Mouse (Mus musculus) midbrain, embryonic 15.5 days (tissue): ENCODE data around the gene Kri1. TPM values are rescaled to one million over a fixed set of nuclear protein-coding genes. Genes with fewer than 3 reads are reported as not detected.
"Not testable (repeated sequence)": the region's sequence is repeated elsewhere in the genome, so short reads cannot be mapped to it uniquely, and the experiment has no call there.

Experiments
- ATAC-seq: fragments of 200-750 bp; cut with Nextera tagmentation; replicated peaks from 2 replicates; pipeline ENCODE4 v1.8.0; 2017; ENCODE audit warnings: moderate TSS enrichment
- H3K27ac ChIP-seq: fragments of 300-500 bp; sonication (generic); 2 replicates; pipeline ENCODE4 v1.5.1; 2015; ENCODE audit warnings: mild to moderate bottlenecking, inconsistent platforms
- H3K27me3 ChIP-seq: fragments of 300-500 bp; sonication (generic); replicated peaks from 2 replicates; pipeline ENCODE4 v1.6.1; 2015; ENCODE audit warnings: inconsistent platforms
- H3K36me3 ChIP-seq: fragments of 300-500 bp; sonication (generic); replicated peaks from 2 replicates; pipeline ENCODE4 v1.6.1; 2015; ENCODE audit warnings: inconsistent platforms
- H3K4me1 ChIP-seq: fragments of 300-500 bp; sonication (generic); 2 replicates; pipeline ENCODE4 v1.6.1; 2015; ENCODE audit warnings: inconsistent platforms
- H3K4me2 ChIP-seq: fragments of 300-500 bp; sonication (generic); 2 replicates; pipeline ENCODE4 v1.6.1; 2015; ENCODE audit warnings: inconsistent platforms, mild to moderate bottlenecking, moderate library complexity
- H3K4me3 ChIP-seq: fragments of 300-500 bp; sonication (generic); 2 replicates; pipeline ENCODE4 v1.5.1; 2015; ENCODE audit warnings: mild to moderate bottlenecking, inconsistent platforms
- H3K9ac ChIP-seq: fragments of 300-500 bp; sonication (generic); 2 replicates; pipeline ENCODE4 v1.6.1; 2015; ENCODE audit warnings: mild to moderate bottlenecking, inconsistent platforms
- H3K9me3 ChIP-seq: fragments of 300-500 bp; sonication (generic); 2 replicates; pipeline ENCODE4 v1.6.1; 2016; ENCODE audit warnings: inconsistent platforms
- WGBS: fragments of 180-500 bp; shearing (Covaris S2); methylation state at CpG from one replicate; pipeline ENCODE4 v1.1.7; 2015; ENCODE audit warnings: mixed read lengths; 5-methylcytosine and 5-hydroxymethylcytosine counted together
- polyA plus RNA-seq: library from polyadenylated mRNA; unstranded; fragments of >200 nt; fragmentation: Nextera tagmentation; extraction: Ambion mirVana; gene quantifications from 2 replicates; pipeline ENCODE4 v1.2.1, GENCODE M21; 2015

The Kri1 gene
- polyA plus RNA-seq, 1 experiment from 2014 or later: 17.1 TPM

- Histone ChIP-seq H3K9ac (no peak overlapping the region), H3K36me3 (no peaks in the 10 kb centered on the region), H3K4me3 (no peak overlapping the region), H3K4me2 (no peak overlapping the region), H3K4me1 (peaks cover 19% of the 10 kb centered on the region), H3K27ac (no peak overlapping the region), H3K27me3 (no peaks in the 10 kb centered on the region), H3K9me3 (no peaks in the 10 kb centered on the region)
- 95% methylated on average over 11 of the region's 11 CpGs for WGBS
- ATAC-seq: no peak
These were observed 36.5 kb upstream of the Kri1 start for GRCm38 (mm10) chr9:21324269-21324668.

- 95% methylated on average over 8 of the region's 8 CpGs for WGBS
These were observed 35.1 kb upstream of the Kri1 start for GRCm38 (mm10) chr9:21322917-21323297.

GRCm38 (mm10) chr9:21322211-21322916, 34.6 kb upstream of the Kri1 start:
- ATAC-seq: no peak
- Histone ChIP-seq H3K4me2 (peak overlapping the region; percentile 91), H3K27me3 (no peaks in the 10 kb centered on the region), H3K36me3 (no peaks in the 10 kb centered on the region), H3K27ac (no peak overlapping the region), H3K4me1 (peaks cover 19% of the 10 kb centered on the region), H3K9me3 (no peaks in the 10 kb centered on the region), H3K9ac (no peak overlapping the region), H3K4me3 (no peak overlapping the region)
- 85% methylated on average over 19 of the region's 19 CpGs for WGBS

More at GRCm38 (mm10) chr9:21322917-21323297, 35.1 kb upstream of the Kri1 start:
- not testable (repeated sequence) for H3K27ac ChIP-seq, ATAC-seq, H3K9me3 ChIP-seq, H3K36me3 ChIP-seq, H3K27me3 ChIP-seq, H3K9ac ChIP-seq, H3K4me2 ChIP-seq, H3K4me3 ChIP-seq
- peaks cover 19% of the 10 kb centered on the region for H3K4me1 ChIP-seq

GRCm38 (mm10) chr9:21321513-21321835, 33.7 kb upstream of the Kri1 start:
- ATAC-seq: 0 out of 2 replicates have a peak, but pooled peaks have one; percentile 7
- Histone ChIP-seq H3K27me3 (no peaks in the 10 kb centered on the region), H3K27ac (no peak overlapping the region), H3K9me3 (no peaks in the 10 kb centered on the region), H3K36me3 (no peaks in the 10 kb centered on the region), H3K4me3 (peak overlapping the region; percentile 81), H3K4me1 (peaks cover 19% of the 10 kb centered on the region), H3K4me2 (peak overlapping the region; percentile 91), H3K9ac (peak overlapping the region; percentile 73)
- 20% methylated on average over 6 of the region's 6 CpGs for WGBS

- Histone ChIP-seq H3K4me1 (peaks cover 19% of the 10 kb centered on the region), H3K9me3 (no peaks in the 10 kb centered on the region), H3K4me2 (peak within 1 kb of the TSS; percentile 91), H3K27me3 (no peaks in the 10 kb centered on the region), H3K27ac (peak within 1 kb of the TSS; percentile 70), H3K4me3 (peak within 1 kb of the TSS; percentile 81), H3K9ac (peak within 1 kb of the TSS; percentile 73), H3K36me3 (no peaks in the 10 kb centered on the region)
- WGBS: under 1% methylated on average over 52 of the region's 52 CpGs
- ATAC-seq: peak; percentile 94
These were observed 33.1 kb upstream of the Kri1 start, which contains the start of gene Slc44a2 for GRCm38 (mm10) chr9:21320619-21321512. Gene Slc44a2 (plus strand): TSS chr9:21320698.

GRCm38 (mm10) chr9:21320280-21320618, 32.5 kb upstream of the Kri1 start:
- Histone ChIP-seq H3K27ac (0 out of 2 replicates have a peak overlapping the region, but pooled peaks have one; percentile 70), H3K4me1 (peaks cover 19% of the 10 kb centered on the region), H3K4me2 (peak overlapping the region; percentile 91), H3K9me3 (no peaks in the 10 kb centered on the region), H3K4me3 (peak overlapping the region; percentile 81), H3K9ac (peak overlapping the region; percentile 73), H3K36me3 (no peaks in the 10 kb centered on the region), H3K27me3 (no peaks in the 10 kb centered on the region)
- 23% methylated on average over 4 of the region's 4 CpGs for WGBS
- ATAC-seq: peak; percentile 65

- Histone ChIP-seq H3K27me3 (no peaks in the 10 kb centered on the region), H3K9me3 (no peaks in the 10 kb centered on the region), H3K4me1 (peaks cover 19% of the 10 kb centered on the region), H3K36me3 (no peaks in the 10 kb centered on the region), H3K9ac (no peak overlapping the region), H3K27ac (no peak overlapping the region), H3K4me3 (no peak overlapping the region), H3K4me2 (no peak overlapping the region)
- WGBS: 95% methylated on average over 4 of the region's 4 CpGs
- no peak for ATAC-seq
These were observed 31.7 kb upstream of the Kri1 start for GRCm38 (mm10) chr9:21319503-21319902.

- no peak for ATAC-seq
These were observed 31.0 kb upstream of the Kri1 start for GRCm38 (mm10) chr9:21318792-21319191.

GRCm38 (mm10) chr9:21316696-21317095, 28.9 kb upstream of the Kri1 start:
- Histone ChIP-seq H3K36me3 (no peaks in the 10 kb centered on the region), H3K9me3 (no peaks in the 10 kb centered on the region), H3K4me3 (no peak overlapping the region), H3K27me3 (peaks cover 6% of the 10 kb centered on the region; the same call in 1 of the 2 replicates), H3K4me2 (no peak overlapping the region), H3K27ac (no peak overlapping the region), H3K4me1 (peaks cover 13% of the 10 kb centered on the region), H3K9ac (no peak overlapping the region)
- no peak for ATAC-seq
- WGBS: 80% methylated on average over 7 of the region's 7 CpGs

More at GRCm38 (mm10) chr9:21318792-21319191, 31.0 kb upstream of the Kri1 start:
- H3K9me3 ChIP-seq: no peaks in the 10 kb centered on the region
- 93% methylated on average over 6 of the region's 6 CpGs for WGBS
- no peak overlapping the region for H3K4me3 ChIP-seq
- H3K4me2 ChIP-seq: no peak overlapping the region
- no peak overlapping the region for H3K9ac ChIP-seq
- H3K27me3 ChIP-seq: no peaks in the 10 kb centered on the region
- no peak overlapping the region for H3K27ac ChIP-seq
- peaks cover 19% of the 10 kb centered on the region for H3K4me1 ChIP-seq
- H3K36me3 ChIP-seq: no peaks in the 10 kb centered on the region

- Histone ChIP-seq H3K4me2 (no peak overlapping the region), H3K9me3 (no peaks in the 10 kb centered on the region), H3K36me3 (no peaks in the 10 kb centered on the region), H3K27me3 (peaks cover 8% of the 10 kb centered on the region), H3K9ac (no peak overlapping the region), H3K4me1 (peaks cover 5% of the 10 kb centered on the region), H3K4me3 (no peak overlapping the region), H3K27ac (no peak overlapping the region)
- no peak for ATAC-seq
- WGBS: 45% methylated on average over 5 of the region's 5 CpGs
These were observed 27.7 kb upstream of the Kri1 start for GRCm38 (mm10) chr9:21315421-21315820.

GRCm38 (mm10) chr9:21314367-21315140, 26.8 kb upstream of the Kri1 start:
- Histone ChIP-seq H3K27ac (no peak overlapping the region), H3K4me3 (no peak overlapping the region), H3K9me3 (no peaks in the 10 kb centered on the region), H3K4me2 (no peak overlapping the region), H3K9ac (no peak overlapping the region), H3K4me1 (no peaks in the 10 kb centered on the region), H3K36me3 (no peaks in the 10 kb centered on the region), H3K27me3 (peaks cover 8% of the 10 kb centered on the region)
- 91% methylated on average over 9 of the region's 9 CpGs for whole genome bisulfite sequencing
- ATAC-seq: no peak

- H3K27ac ChIP-seq: no peak overlapping the region
- H3K4me1 ChIP-seq: no peaks in the 10 kb centered on the region
- H3K4me3 ChIP-seq: no peak overlapping the region
- no peak overlapping the region for H3K4me2 ChIP-seq
- H3K27me3 ChIP-seq: peaks cover 8% of the 10 kb centered on the region
- 8% methylated on average over 11 of the region's 11 CpGs for WGBS
- H3K36me3 ChIP-seq: no peaks in the 10 kb centered on the region
- H3K9ac ChIP-seq: no peak overlapping the region
- peak; percentile 61 for ATAC-seq
- H3K9me3 ChIP-seq: no peaks in the 10 kb centered on the region
These were observed 25.6 kb upstream of the Kri1 start for GRCm38 (mm10) chr9:21313394-21313793.
